Mouse (Mus musculus) liver, adult 2 months (tissue): ENCODE data around the gene Rptn. TPM values are rescaled to one million over a fixed set of nuclear protein-coding genes. Genes with fewer than 3 reads are reported as not detected.
"Not testable (repeated sequence)": the region's sequence is repeated elsewhere in the genome, so short reads cannot be mapped to it uniquely, and the experiment has no call there.

Source experiments
- DNase-seq: peaks from one replicate; pipeline ENCODE4 v3.0.0-alpha.2; 2011; ENCODE audit warnings: low read depth, low spot score; ENCODE audit errors: extremely low read depth
- H3K27ac ChIP-seq: fragments of 200-500 bp; replicated peaks from 2 replicates; pipeline ENCODE4 v1.5.1; 2012; ENCODE audit warnings: low read depth, mild to moderate bottlenecking, control low read depth, inconsistent platforms, low read length; ENCODE audit not compliant: insufficient read depth
- H3K27me3 ChIP-seq: fragments of 200-500 bp; 2 replicates; pipeline ENCODE4 v1.6.1; 2012; ENCODE audit warnings: mild to moderate bottlenecking, moderate library complexity, low read length, inconsistent platforms; ENCODE audit not compliant: control insufficient read depth, insufficient read depth
- H3K36me3 ChIP-seq: fragments of 200-500 bp; 2 replicates; pipeline ENCODE4 v1.6.1; 2012; ENCODE audit warnings: low read length, inconsistent platforms; ENCODE audit not compliant: control insufficient read depth, insufficient read depth
- H3K4me1 ChIP-seq: fragments of 200-500 bp; 2 replicates; pipeline ENCODE4 v1.6.1; 2011; ENCODE audit warnings: low read length; ENCODE audit not compliant: control insufficient read depth, insufficient read depth
- H3K4me3 ChIP-seq: fragments of 200-500 bp; 2 replicates; pipeline ENCODE4 v1.5.1; 2011; ENCODE audit warnings: low read depth, mild to moderate bottlenecking, control low read depth, low read length, moderate library complexity; ENCODE audit not compliant: insufficient read depth
- H3K79me2 ChIP-seq: fragments of 200-500 bp; 2 replicates; pipeline ENCODE4 v1.6.1; 2012; ENCODE audit warnings: inconsistent platforms, mild to moderate bottlenecking, low read length, moderate library complexity; ENCODE audit not compliant: control insufficient read depth, insufficient read depth
- H3K9ac ChIP-seq: fragments of 200-500 bp; 2 replicates; pipeline ENCODE4 v1.6.1; 2012; ENCODE audit warnings: low read depth, mild to moderate bottlenecking, control low read depth, inconsistent platforms, low read length
- CTCF ChIP-seq: fragments of 200-500 bp; IDR thresholded peaks from 2 replicates; pipeline ENCODE4 v1.5.1; 2011; ENCODE audit warnings: low read depth, low read length, control low read depth
- POLR2A ChIP-seq: fragments of 200-500 bp; IDR thresholded peaks from 2 replicates; pipeline ENCODE4 v1.6.1; 2011; ENCODE audit warnings: low read length, control low read depth; ENCODE audit not compliant: insufficient read depth; ENCODE audit errors: extremely low read depth
- whole genome bisulfite sequencing: fragments of 180-500 bp; shearing (Covaris S2); methylation state at CpG from one replicate; pipeline ENCODE4 v1.1.7; 2018; 5-methylcytosine and 5-hydroxymethylcytosine counted together
- polyA plus RNA-seq: library from polyadenylated mRNA; depleted of rRNA; stranded (reverse); fragments of >200 nt; gene quantifications from 2 replicates; pipeline ENCODE4 v1.2.3, GENCODE M21; 2012; rRNA removed
- total RNA-seq: library from RNA; depleted of rRNA; stranded (reverse); fragments of >200 nt; gene quantifications from 2 replicates; pipeline ENCODE4 v1.2.3, GENCODE M21; 2014; rRNA removed

Rptn gene
- total and polyA plus RNA-seq, 2 experiments, result not detected

GRCm38 (mm10) chr3:93445165-93445705 is 51.7 kb downstream of the Rptn start:
- no peak for TF ChIP-seq POLR2A
- no peak for TF ChIP-seq CTCF
- no peaks in the 10 kb centered on the region for H3K36me3 ChIP-seq
- H3K4me1 ChIP-seq, result peaks cover 17% of the 10 kb centered on the region
- no peak overlapping the region for H3K27ac ChIP-seq
- peak; percentile 35 for DNase-seq
- H3K9ac ChIP-seq, result no peak overlapping the region
- WGBS, result under 1% methylated on average over 36 of the region's 36 CpGs
- peak overlapping the region; percentile 22; the same call in 1 of the 2 replicates for H3K4me3 ChIP-seq
- peaks cover 4% of the 10 kb centered on the region; the same call in 1 of the 2 replicates for H3K27me3 ChIP-seq
- H3K79me2 ChIP-seq, result no peaks in the 10 kb centered on the region

- Histone ChIP-seq H3K4me1 (peaks cover 17% of the 10 kb centered on the region), H3K36me3 (no peaks in the 10 kb centered on the region), H3K9ac (peak overlapping the region; percentile 41), H3K4me3 (peak overlapping the region; percentile 31; the same call in 1 of the 2 replicates), H3K27me3 (peaks cover 4% of the 10 kb centered on the region; the same call in 1 of the 2 replicates), H3K79me2 (no peaks in the 10 kb centered on the region), H3K27ac (no peak overlapping the region)
- 1% methylated on average over 54 of the region's 54 CpGs for WGBS
- TF ChIP-seq CTCF, result no peak
- TF ChIP-seq POLR2A, result no peak
- DNase-seq, result peak; percentile 67
Measured at GRCm38 (mm10) chr3:93446128-93446755, 52.7 kb downstream of the Rptn start.

GRCm38 (mm10) chr3:93446756-93447137 is 53.2 kb downstream of the Rptn start:
- peaks cover 17% of the 10 kb centered on the region for H3K4me1 ChIP-seq
- WGBS, result 2% methylated on average over 32 of the region's 32 CpGs
- H3K27me3 ChIP-seq, H3K36me3 ChIP-seq, H3K79me2 ChIP-seq, H3K27ac ChIP-seq: not testable (repeated sequence)
- DNase-seq, result peak; percentile 29
- peak overlapping the region; percentile 55 for H3K4me3 ChIP-seq
- H3K9ac ChIP-seq, result peak overlapping the region; percentile 45

- under 1% methylated on average over 59 of the region's 59 CpGs for WGBS
- H3K27ac ChIP-seq, result no peak overlapping the region; the same call in 1 of the 2 replicates
- no peak for TF ChIP-seq POLR2A
- peak; percentile 42 for TF ChIP-seq CTCF
- H3K79me2 ChIP-seq, result no peaks in the 10 kb centered on the region
- peaks cover 17% of the 10 kb centered on the region for H3K4me1 ChIP-seq
- DNase-seq, result peak; percentile 71
- H3K27me3 ChIP-seq, result peaks cover 4% of the 10 kb centered on the region; the same call in 1 of the 2 replicates
- H3K4me3 ChIP-seq, result peak overlapping the region; percentile 55
- H3K9ac ChIP-seq, result peak overlapping the region; percentile 45
- no peaks in the 10 kb centered on the region for H3K36me3 ChIP-seq
Measured at GRCm38 (mm10) chr3:93447138-93447841, 53.8 kb downstream of the Rptn start.

Other genes with a start within 250 kb of the Rptn start
- not detected in 2 replicates for gene Crnn, start 248.9 kb upstream of the Rptn start, total RNA-seq
- not detected in 2 replicates for gene Crnn, start 248.9 kb upstream of the Rptn start, polyA plus RNA-seq
- gene Flg2, start 196.4 kb upstream of the Rptn start, total RNA-seq, result not detected in 2 replicates
- gene Flg2, start 196.4 kb upstream of the Rptn start, polyA plus RNA-seq, result not detected in 2 replicates
- not detected in 2 replicates for gene Flg, start 120.2 kb upstream of the Rptn start, total RNA-seq
- gene Flg, start 120.2 kb upstream of the Rptn start, polyA plus RNA-seq, result not detected in 2 replicates
- gene Hrnr, start 74.0 kb upstream of the Rptn start, total RNA-seq, result not detected in 2 replicates
- gene Hrnr, start 74.0 kb upstream of the Rptn start, polyA plus RNA-seq, result not detected in 2 replicates
- gene Tchh, start 48.6 kb downstream of the Rptn start, total RNA-seq, result under 0.01 and 0.09 TPM in 2 replicates
- 0.02 and 0.04 TPM in 2 replicates for gene Tchh, start 48.6 kb downstream of the Rptn start, polyA plus RNA-seq
- not detected in 2 replicates for gene Tchhl1, start 75.1 kb downstream of the Rptn start, total RNA-seq
- gene Tchhl1, start 75.1 kb downstream of the Rptn start, polyA plus RNA-seq, result not detected in 2 replicates
- 3.0 and 5.4 TPM in 2 replicates for gene S100a11, start 126.8 kb downstream of the Rptn start, total RNA-seq
- 3.4 and 4.3 TPM in 2 replicates for gene S100a11, start 126.8 kb downstream of the Rptn start, polyA plus RNA-seq
- 147 and 292 TPM in 2 replicates for gene S100a10, start 161.4 kb downstream of the Rptn start, total RNA-seq
- gene S100a10, start 161.4 kb downstream of the Rptn start, polyA plus RNA-seq, result 80.0 and 88.2 TPM in 2 replicates